Mouse (Mus musculus) lung, adult 2 months (tissue): ENCODE measurements around the gene Flvcr1.

Source experiments
- CTCF ChIP-seq: fragments of 200-500 bp; IDR thresholded peaks from 2 replicates; pipeline ENCODE4 v1.5.1; 2011; ENCODE audit warnings: mild to moderate bottlenecking, low read length, control low read depth; ENCODE audit not compliant: insufficient read depth
- POLR2A ChIP-seq: fragments of 200-500 bp; IDR thresholded peaks from 2 replicates; pipeline ENCODE4 v1.6.1; 2011; ENCODE audit warnings: low read depth, mild to moderate bottlenecking, control low read depth, low read length, borderline replicate concordance; ENCODE audit errors: extremely low read depth

GRCm38 (mm10) chr1:190996346-190996877 lies 29.5 kb downstream of the Flvcr1 start:
- TF ChIP-seq CTCF = no peak
- no peak for TF ChIP-seq POLR2A
